Mouse (Mus musculus) adrenal gland, postnatal 36 days (tissue): ENCODE results near the gene Oxct1. TPM values are rescaled to one million over a fixed set of nuclear protein-coding genes. Genes with fewer than 3 reads are reported as not detected.

Experiments used
- DNase-seq, 2 experiments: peaks; one replicate each; pipeline ENCODE4 v3.0.0; 2021; ENCODE audit warnings: mixed read lengths in 1 of 2
- total RNA-seq, 2 experiments: library from RNA; stranded (reverse); gene quantifications; 2 replicates each; pipeline ENCODE4 v1.2.3; 2021

Oxct1 gene
- total RNA-seq, 2 experiments from 2014 or later: 137 to 207 TPM

- DNase-seq: no peak
Measured at GRCm38 (mm10) chr15:4028411-4028700, 2.2 kb downstream of the Oxct1 start.

GRCm38 (mm10) chr15:4028960-4029359 is 2.8 kb downstream of the Oxct1 start:
- no peak for DNase-seq

- peak; percentile 10 for DNase-seq
Measured at GRCm38 (mm10) chr15:4033168-4034004, 7.2 kb downstream of the Oxct1 start.

DNA sequence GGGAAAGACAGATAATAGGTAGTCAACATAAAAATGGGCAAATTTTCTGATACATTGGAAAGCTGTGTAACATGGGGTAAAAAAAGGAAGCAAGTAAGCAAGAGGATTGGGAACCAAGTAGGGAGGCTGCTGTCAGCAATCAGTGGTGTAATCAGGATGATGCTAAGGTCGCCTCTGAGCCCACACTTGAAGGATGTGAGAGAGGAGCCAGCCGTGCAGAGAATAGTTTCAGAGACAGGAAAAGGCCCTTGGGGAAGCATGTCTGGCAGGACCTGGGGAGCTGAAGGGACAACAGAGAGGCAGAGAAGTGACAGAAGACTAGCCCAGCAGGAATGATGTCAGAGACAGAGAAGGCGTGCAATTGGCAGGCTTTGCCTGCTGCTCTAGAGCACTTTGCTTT is 16.2 kb downstream of the Oxct1 start:
- no peak for DNase-seq

- peak in 1 of 2 experiments; percentile 18 for DNase-seq
Measured at GRCm38 (mm10) chr15:4043032-4043471, 16.9 kb downstream of the Oxct1 start.

- peak in 1 of 2 experiments; percentile 37 for DNase-seq
Measured at GRCm38 (mm10) chr15:4056627-4057026, 30.4 kb downstream of the Oxct1 start.

- DNase-seq: no peak
Measured at GRCm38 (mm10) chr15:4063574-4063973, 37.4 kb downstream of the Oxct1 start.

DNA sequence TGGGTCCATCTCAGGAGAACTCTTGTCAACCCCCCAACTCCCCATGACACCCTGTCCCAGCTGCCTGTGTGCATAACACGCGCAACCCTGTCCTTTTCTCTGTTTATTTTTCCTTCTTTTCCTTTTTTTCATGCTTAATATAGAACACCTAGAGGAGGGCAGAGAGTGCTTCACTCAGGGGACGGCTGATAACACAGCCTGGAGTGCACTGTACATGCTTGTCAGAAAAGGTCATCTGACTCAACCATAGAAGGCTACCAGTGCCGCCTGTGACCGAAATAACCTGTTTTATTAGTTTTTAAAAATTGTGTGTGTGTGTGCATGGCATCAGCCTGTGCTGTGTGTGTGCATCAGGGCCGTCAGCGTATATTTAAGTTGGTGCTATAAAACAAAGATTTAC is 37.8 kb downstream of the Oxct1 start:
- peak; percentile 44 to 55 for DNase-seq

- no peak for DNase-seq
Measured at GRCm38 (mm10) chr15:4064694-4065093, 38.5 kb downstream of the Oxct1 start.

DNA sequence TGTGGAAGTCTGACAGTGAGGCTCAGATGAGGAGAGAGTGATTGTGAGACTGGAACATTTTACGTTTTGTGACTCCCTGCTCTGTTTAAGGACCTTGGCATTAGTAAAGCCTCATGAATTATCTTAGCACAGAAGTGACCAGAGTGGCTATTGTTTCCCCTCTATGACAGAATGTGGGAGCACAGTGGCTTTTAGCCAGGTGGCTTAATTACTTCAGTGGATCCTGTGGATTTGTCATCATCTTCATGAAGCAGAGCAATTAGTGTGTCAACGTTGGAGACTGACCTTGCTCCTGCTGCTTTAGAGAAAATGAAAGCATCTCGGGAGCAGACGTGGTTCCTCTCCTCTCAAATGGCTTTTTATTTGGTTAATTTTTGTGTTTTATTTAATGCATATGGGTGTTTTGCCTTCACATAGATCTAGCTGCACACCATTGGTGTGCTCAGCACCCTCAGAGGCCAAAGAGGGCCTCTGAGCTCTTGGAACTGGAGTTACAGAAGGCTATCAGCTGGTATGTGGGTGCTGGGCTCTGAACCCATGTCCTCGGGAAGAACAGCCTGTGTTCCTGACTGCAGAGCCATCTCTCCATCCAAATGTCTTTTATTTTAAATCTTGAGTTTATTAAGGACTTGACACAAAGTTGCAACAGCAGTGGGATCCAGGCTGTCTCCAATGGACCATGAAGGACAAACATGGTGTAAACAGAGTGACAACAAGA is 41.2 kb downstream of the Oxct1 start:
- no peak for DNase-seq

- no peak for DNase-seq
Measured at GRCm38 (mm10) chr15:4077978-4078377, 51.8 kb downstream of the Oxct1 start.

- DNase-seq: no peak
Measured at GRCm38 (mm10) chr15:4078785-4079184, 52.6 kb downstream of the Oxct1 start.

DNA sequence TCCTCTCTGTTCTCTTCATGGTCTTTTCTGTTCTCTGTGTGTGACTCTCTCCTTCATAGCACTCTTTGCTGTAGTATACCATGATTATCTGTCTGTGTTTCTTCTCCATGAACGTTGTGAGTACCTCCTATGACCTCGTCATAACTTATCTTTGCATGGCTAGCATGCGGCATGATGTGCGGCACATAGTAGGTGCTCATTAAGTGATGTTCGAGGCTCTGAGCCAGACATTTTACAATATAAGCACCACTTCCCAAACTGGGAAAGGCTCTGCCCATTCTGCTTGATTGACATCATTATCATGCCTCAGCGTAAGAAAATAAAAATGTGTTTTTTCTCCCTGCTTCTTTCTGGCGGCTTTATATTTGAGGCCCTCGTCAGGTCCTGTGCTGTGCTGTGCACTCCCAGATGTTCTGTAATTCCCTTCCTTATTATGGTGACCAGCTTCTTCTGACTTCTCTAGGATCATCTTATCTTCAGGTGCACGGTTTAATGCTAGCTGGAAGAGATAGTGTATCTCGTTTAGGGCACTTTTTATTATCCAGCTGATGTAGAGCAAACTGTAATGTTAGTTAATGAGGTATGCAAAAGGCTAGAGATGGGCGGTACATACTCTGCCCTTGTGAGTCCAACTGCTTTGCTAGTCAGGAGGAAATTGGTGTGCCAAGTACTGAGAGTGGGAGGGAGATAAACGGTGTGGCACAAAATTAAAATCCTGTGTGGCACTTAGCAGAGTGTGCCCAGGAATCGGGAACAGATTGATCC is 53.4 kb downstream of the Oxct1 start:
- DNase-seq: no peak

DNA sequence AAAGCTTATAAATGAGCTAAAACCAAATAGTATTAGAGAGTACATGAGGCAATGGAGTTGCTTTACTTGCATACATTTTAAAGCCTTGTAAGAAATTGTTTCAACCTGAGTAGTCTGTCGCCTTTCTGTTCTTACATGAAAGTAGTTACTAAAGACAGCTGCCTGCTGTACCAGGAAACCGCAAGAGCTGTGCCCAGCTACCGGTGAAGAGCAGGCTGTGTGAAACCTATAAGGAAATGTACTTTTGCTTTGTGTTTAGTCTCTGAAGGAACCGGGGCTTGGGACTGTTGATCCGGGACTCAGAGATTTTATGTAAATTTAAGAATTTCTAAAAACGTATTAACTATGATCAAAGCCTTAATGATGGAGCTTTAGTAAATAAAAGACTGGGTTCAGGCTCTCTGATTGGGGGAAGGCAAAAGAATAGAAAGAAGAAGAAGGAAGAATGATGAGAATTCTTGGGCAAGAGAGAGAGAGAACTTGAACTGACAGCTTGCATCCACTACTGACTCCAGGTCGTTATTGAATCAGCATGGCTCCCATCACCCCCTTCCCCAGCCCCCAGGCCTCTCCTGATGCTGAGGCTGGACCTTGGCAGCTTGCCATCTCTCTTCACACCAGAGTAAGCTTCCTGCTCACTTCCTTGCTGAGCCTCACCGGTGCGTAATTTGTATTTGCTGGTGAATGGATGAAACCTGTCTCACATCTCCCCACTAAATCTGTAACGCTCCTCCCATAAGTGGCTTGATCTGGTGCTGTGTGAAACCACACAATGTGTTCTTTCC is 59.6 kb downstream of the Oxct1 start:
- no peak for DNase-seq

DNA sequence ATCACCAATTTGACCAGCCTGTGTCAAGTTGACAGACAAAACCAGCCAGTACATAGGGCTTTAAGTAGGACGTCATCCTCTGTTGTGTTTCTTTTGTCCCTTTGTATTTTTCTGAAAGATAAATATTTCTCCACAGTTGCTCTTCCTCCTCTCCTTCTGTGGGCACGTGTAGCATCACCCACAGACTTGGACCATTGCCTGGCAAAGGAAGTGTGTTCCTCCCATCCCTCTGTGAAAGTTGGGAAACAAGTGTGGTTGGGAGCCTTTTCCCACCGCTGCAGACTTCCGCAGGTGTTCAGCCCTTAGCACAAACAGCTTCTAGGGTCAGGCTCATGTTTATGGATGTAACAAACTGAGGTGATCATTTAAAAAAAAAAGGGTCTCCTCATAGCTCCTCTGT is 61.3 kb downstream of the Oxct1 start:
- no peak for DNase-seq

DNA sequence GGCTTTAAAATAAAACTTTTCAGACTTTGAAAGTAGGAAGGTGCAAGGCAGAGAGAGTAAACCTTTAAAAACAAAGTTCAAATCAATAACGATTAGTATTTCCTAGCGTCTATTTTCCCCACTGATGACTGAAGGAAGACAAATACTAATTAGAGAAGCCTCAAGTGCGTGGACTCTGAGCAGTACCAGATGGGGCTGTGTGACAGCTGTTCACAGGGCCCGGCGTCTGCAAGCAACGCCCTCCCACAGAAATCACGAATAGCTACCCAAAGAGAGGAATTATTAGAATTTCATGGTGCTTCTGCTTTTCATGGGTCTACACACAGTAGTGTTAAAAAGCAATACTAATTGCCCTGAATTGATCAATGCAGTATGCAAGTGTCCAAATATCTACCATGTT is 61.7 kb downstream of the Oxct1 start:
- no peak for DNase-seq

DNA sequence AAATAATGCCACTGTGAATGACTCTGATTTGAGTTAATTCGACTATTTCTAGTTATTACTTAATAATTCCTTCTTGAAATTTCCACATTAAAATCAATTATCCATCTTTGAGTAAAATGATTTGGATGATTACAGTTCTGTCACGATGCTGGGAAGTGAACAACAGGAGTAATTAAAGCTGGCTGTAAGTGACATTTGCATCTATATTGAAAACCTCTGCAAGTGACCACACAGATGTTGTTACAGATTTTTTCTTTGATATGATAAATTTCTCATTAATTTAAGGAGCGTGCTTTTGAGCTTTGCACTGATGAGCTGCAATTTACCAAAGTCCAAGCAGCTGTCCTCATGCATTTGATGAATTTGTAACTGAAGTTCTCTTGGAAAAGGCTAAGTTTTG is 64.4 kb downstream of the Oxct1 start:
- no peak for DNase-seq

DNA sequence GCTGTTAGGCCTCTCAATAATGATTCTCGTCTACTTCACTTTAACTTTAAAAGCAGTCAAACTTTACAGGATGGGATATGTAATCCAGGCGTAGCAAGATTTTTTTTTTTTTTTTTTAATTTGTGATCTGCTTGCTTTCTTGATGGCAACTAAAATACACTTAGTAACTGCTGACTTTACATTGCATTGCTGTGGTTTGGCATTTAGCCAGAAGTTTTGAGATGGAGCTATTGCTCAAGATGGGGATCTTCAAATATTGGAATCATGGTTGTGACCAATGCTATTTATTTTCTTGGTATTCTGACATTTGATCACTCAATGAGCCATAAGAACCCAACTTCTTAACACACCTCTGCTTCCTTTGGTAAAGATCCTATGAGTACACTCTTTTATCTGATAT is 66.4 kb downstream of the Oxct1 start:
- DNase-seq: no peak

GRCm38 (mm10) chr15:4100341-4100921 is 74.2 kb downstream of the Oxct1 start:
- DNase-seq: no peak

GRCm38 (mm10) chr15:4101025-4101424 is 74.8 kb downstream of the Oxct1 start:
- DNase-seq: no peak

DNA sequence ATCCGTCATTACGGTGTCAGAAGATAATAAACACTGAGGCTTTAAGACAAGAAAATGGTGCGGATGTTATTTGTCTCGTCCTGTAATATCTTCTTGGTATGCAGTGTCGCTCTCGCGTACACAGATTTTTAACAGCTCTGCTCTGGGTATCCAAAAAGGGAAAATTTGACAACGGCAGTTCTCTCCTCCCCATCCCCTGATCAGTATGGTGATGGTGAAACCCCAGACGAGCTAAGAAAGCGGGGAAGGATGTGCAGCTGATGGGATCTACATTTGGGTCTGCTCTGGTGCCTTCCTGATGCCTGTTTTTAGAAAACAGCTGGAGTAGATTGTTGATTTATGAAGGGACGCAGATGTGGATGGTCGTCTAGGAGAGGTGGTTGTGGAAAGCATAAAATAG is 78.1 kb downstream of the Oxct1 start:
- DNase-seq: no peak

DNA sequence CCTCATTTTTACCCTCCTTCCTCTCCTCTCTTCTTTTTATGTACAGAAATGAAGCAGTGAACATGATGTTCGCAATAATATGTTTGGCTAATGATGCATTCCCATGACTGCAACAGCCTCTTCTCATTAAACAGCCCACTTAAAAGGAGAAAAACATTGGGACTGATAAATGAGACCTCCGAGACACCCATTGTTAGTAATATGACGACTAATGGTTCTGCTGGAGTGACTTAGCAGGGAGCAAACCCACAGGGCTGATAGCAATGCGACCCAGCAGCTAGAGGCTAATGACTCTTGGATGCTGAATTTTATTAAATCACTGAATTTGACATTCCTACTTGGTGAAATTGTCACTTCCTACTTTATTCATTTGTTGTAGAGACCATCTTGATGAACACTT is 79.3 kb downstream of the Oxct1 start:
- DNase-seq: no peak
